Mouse (Mus musculus): ENCODE measurements around the gene Klhl3. TPM values are rescaled to one million over a fixed set of nuclear protein-coding genes. Genes with fewer than 3 reads are reported as not detected.
A peak's percentile ranks its signal among the peaks of the same experiment; 100 is the strongest.

The Klhl3 gene
- polyA plus RNA-seq, 1 experiment from 2014 or later, result 3.4 TPM

GRCm38 (mm10) chr13:57996536-57996935, 116.9 kb downstream of the Klhl3 start:
- no peaks in the 10 kb centered on the region for H3K27me3 ChIP-seq (ENCODE audit: insufficient read depth, poor library complexity, severe bottlenecking)
- WGBS, result 87% methylated on average over 11 of the region's 11 CpGs
- H3K36me3 ChIP-seq, result no peaks in the 10 kb centered on the region
- no peaks in the 10 kb centered on the region for H3K4me1 ChIP-seq (replicated peaks)
- H3K9me3 ChIP-seq, result no peaks in the 10 kb centered on the region
- H3K27ac ChIP-seq, result no peak overlapping the region
- H3K4me3 ChIP-seq, result no peak overlapping the region
- DNase-seq (ENCODE audit: low spot score), result no peak

GRCm38 (mm10) chr13:57995864-57996263, 117.5 kb downstream of the Klhl3 start:
- Histone ChIP-seq H3K4me3 (no peak overlapping the region), H3K27ac (no peak overlapping the region), H3K36me3 (no peaks in the 10 kb centered on the region), H3K27me3 (ENCODE audit: insufficient read depth, poor library complexity, severe bottlenecking) (no peaks in the 10 kb centered on the region), H3K4me1 (replicated peaks) (no peaks in the 10 kb centered on the region), H3K9me3 (no peaks in the 10 kb centered on the region)
- 81% methylated on average over 13 of the region's 13 CpGs for whole genome bisulfite sequencing
- no peak for DNase-seq (ENCODE audit: low spot score)

- H3K27me3 ChIP-seq (ENCODE audit: insufficient read depth, poor library complexity, severe bottlenecking), result no peaks in the 10 kb centered on the region
- H3K27ac ChIP-seq, result no peak overlapping the region
- no peaks in the 10 kb centered on the region for H3K9me3 ChIP-seq
- WGBS, result 68% methylated on average over 10 of the region's 10 CpGs
- H3K36me3 ChIP-seq, result no peaks in the 10 kb centered on the region
- no peak for DNase-seq (ENCODE audit: low spot score)
- no peak overlapping the region for H3K4me3 ChIP-seq
- peaks cover 33% of the 10 kb centered on the region for H3K4me1 ChIP-seq (replicated peaks)
Measured at GRCm38 (mm10) chr13:57984637-57985036, 128.8 kb downstream of the Klhl3 start.

GRCm38 (mm10) chr13:57984163-57984562, 129.2 kb downstream of the Klhl3 start:
- no peak overlapping the region for H3K27ac ChIP-seq

GRCm38 (mm10) chr13:57983330-57983729, 130.1 kb downstream of the Klhl3 start:
- DNase-seq (ENCODE audit: low spot score), result no peak
- WGBS, result 77% methylated on average over 12 of the region's 12 CpGs
- H3K4me1 ChIP-seq (replicated peaks), result peaks cover 40% of the 10 kb centered on the region

More at GRCm38 (mm10) chr13:57984163-57984562, 129.2 kb downstream of the Klhl3 start:
- no peak for DNase-seq (ENCODE audit: low spot score)
- H3K36me3 ChIP-seq, result no peaks in the 10 kb centered on the region
- WGBS, result 65% methylated on average over 8 of the region's 8 CpGs
- H3K9me3 ChIP-seq, result no peaks in the 10 kb centered on the region
- H3K4me3 ChIP-seq, result no peak overlapping the region
- peaks cover 38% of the 10 kb centered on the region for H3K4me1 ChIP-seq (replicated peaks)
- H3K27me3 ChIP-seq (ENCODE audit: insufficient read depth, poor library complexity, severe bottlenecking), result no peaks in the 10 kb centered on the region

GRCm38 (mm10) chr13:57982904-57983303, 130.5 kb downstream of the Klhl3 start:
- H3K4me3 ChIP-seq, result no peak overlapping the region
- peaks cover 40% of the 10 kb centered on the region for H3K4me1 ChIP-seq (replicated peaks)
- no peaks in the 10 kb centered on the region for H3K27me3 ChIP-seq (ENCODE audit: insufficient read depth, poor library complexity, severe bottlenecking)
- no peaks in the 10 kb centered on the region for H3K9me3 ChIP-seq
- WGBS, result 75% methylated on average over 11 of the region's 11 CpGs
- H3K27ac ChIP-seq, result no peak overlapping the region
- no peak for DNase-seq (ENCODE audit: low spot score)
- H3K36me3 ChIP-seq, result no peaks in the 10 kb centered on the region

More at GRCm38 (mm10) chr13:57983330-57983729, 130.1 kb downstream of the Klhl3 start:
- Histone ChIP-seq H3K4me3 (no peak overlapping the region), H3K9me3 (no peaks in the 10 kb centered on the region), H3K36me3 (no peaks in the 10 kb centered on the region), H3K27ac (no peak overlapping the region), H3K27me3 (ENCODE audit: insufficient read depth, poor library complexity, severe bottlenecking) (no peaks in the 10 kb centered on the region)

GRCm38 (mm10) chr13:57980679-57981078, 132.7 kb downstream of the Klhl3 start:
- no peaks in the 10 kb centered on the region for H3K36me3 ChIP-seq
- no peak overlapping the region for H3K4me3 ChIP-seq
- H3K9me3 ChIP-seq, result no peaks in the 10 kb centered on the region
- peaks cover 40% of the 10 kb centered on the region for H3K4me1 ChIP-seq (replicated peaks)
- H3K27me3 ChIP-seq (ENCODE audit: insufficient read depth, poor library complexity, severe bottlenecking), result no peaks in the 10 kb centered on the region
- no peak overlapping the region for H3K27ac ChIP-seq
- DNase-seq (ENCODE audit: low spot score), result no peak
- 74% methylated on average over 9 of the region's 9 CpGs for WGBS

GRCm38 (mm10) chr13:57980071-57980470, 133.3 kb downstream of the Klhl3 start:
- no peaks in the 10 kb centered on the region for H3K27me3 ChIP-seq (ENCODE audit: insufficient read depth, poor library complexity, severe bottlenecking)
- no peaks in the 10 kb centered on the region for H3K36me3 ChIP-seq
- WGBS, result 55% methylated on average over 2 of the region's 2 CpGs
- H3K4me1 ChIP-seq (replicated peaks), result peaks cover 40% of the 10 kb centered on the region
- DNase-seq (ENCODE audit: low spot score), result no peak
- no peaks in the 10 kb centered on the region for H3K9me3 ChIP-seq
- H3K4me3 ChIP-seq, result no peak overlapping the region
- peak overlapping the region; percentile 29; the same call in 1 of the 2 replicates for H3K27ac ChIP-seq

- Histone ChIP-seq H3K9me3 (no peaks in the 10 kb centered on the region), H3K36me3 (no peaks in the 10 kb centered on the region), H3K4me1 (replicated peaks) (peaks cover 34% of the 10 kb centered on the region), H3K27ac (no peak overlapping the region), H3K4me3 (no peak overlapping the region), H3K27me3 (ENCODE audit: insufficient read depth, poor library complexity, severe bottlenecking) (no peaks in the 10 kb centered on the region)
- DNase-seq (ENCODE audit: low spot score), result peak; percentile 31
- 25% methylated on average over 9 of the region's 9 CpGs for WGBS
Measured at GRCm38 (mm10) chr13:57978931-57979330, 134.5 kb downstream of the Klhl3 start.

GRCm38 (mm10) chr13:57977721-57978120, 135.7 kb downstream of the Klhl3 start:
- H3K36me3 ChIP-seq, result no peaks in the 10 kb centered on the region
- H3K4me3 ChIP-seq, result no peak overlapping the region
- H3K27ac ChIP-seq, result no peak overlapping the region
- peaks cover 22% of the 10 kb centered on the region for H3K4me1 ChIP-seq (replicated peaks)
- no peaks in the 10 kb centered on the region for H3K9me3 ChIP-seq
- H3K27me3 ChIP-seq (ENCODE audit: insufficient read depth, poor library complexity, severe bottlenecking), result no peaks in the 10 kb centered on the region
- DNase-seq (ENCODE audit: low spot score), result no peak
- WGBS, result 84% methylated on average over 6 of the region's 6 CpGs

- Histone ChIP-seq H3K9me3 (no peaks in the 10 kb centered on the region), H3K4me3 (no peak overlapping the region), H3K4me1 (replicated peaks) (no peaks in the 10 kb centered on the region), H3K36me3 (no peaks in the 10 kb centered on the region), H3K27ac (no peak overlapping the region), H3K27me3 (ENCODE audit: insufficient read depth, poor library complexity, severe bottlenecking) (no peaks in the 10 kb centered on the region)
- 91% methylated on average over 6 of the region's 6 CpGs for WGBS
- DNase-seq (ENCODE audit: low spot score), result no peak
Measured at GRCm38 (mm10) chr13:57965658-57966057, 147.7 kb downstream of the Klhl3 start.

- DNase-seq (ENCODE audit: low spot score), result no peak
- Histone ChIP-seq H3K4me1 (replicated peaks) (no peaks in the 10 kb centered on the region), H3K27me3 (ENCODE audit: insufficient read depth, poor library complexity, severe bottlenecking) (no peaks in the 10 kb centered on the region), H3K9me3 (no peaks in the 10 kb centered on the region; the same call in 1 of the 2 replicates), H3K4me3 (no peak overlapping the region), H3K36me3 (no peaks in the 10 kb centered on the region), H3K27ac (no peak overlapping the region)
- WGBS, result 81% methylated on average over 2 of the region's 2 CpGs
Measured at GRCm38 (mm10) chr13:57960254-57960653, 153.1 kb downstream of the Klhl3 start.

- Histone ChIP-seq H3K4me1 (replicated peaks) (no peaks in the 10 kb centered on the region), H3K27me3 (ENCODE audit: insufficient read depth, poor library complexity, severe bottlenecking) (no peaks in the 10 kb centered on the region), H3K27ac (no peak overlapping the region), H3K9me3 (no peaks in the 10 kb centered on the region; the same call in 1 of the 2 replicates), H3K36me3 (no peaks in the 10 kb centered on the region), H3K4me3 (no peak overlapping the region)
- WGBS, result 89% methylated on average over 5 of the region's 5 CpGs
- DNase-seq (ENCODE audit: low spot score), result no peak
Measured at GRCm38 (mm10) chr13:57959806-57960205, 153.6 kb downstream of the Klhl3 start.

Data from hindbrain, embryonic 10.5 days (tissue).